Mouse (Mus musculus): ENCODE measurements around the gene Mmp15.

DNA sequence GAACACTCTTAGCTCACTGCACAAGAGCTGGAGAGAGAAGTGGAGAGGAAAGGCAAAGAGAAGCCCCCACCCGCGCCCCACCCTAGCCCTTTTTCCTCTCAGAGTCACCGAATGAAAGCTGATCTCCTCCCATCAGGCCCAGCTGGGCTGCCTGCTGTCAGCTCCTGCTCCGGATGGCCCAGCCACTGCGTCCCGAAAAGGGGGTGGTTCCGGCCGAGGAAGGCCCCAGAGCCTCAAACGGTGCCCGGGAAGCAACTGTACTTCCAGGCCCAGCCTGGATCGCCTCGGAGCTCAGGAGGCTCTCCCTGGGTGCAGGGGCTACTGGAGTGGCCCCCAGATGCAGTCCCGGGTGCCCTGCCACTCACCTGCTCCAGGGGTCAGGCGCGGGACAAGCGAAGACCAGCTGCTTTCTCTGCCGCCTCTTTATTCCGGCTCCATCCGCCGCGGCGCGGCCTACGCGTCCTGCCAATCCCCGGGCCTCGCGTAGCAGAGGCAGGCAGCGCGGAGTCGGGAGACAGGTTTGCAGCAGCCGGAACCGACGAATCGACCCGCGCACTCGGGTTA is 20.8 kb upstream of the Mmp15 start:
- TF ChIP-seq CTCF (IDR thresholded peaks at IDR 0.05; ENCODE audit: insufficient read depth, low read length), result no peak
- no peak for TF ChIP-seq POLR2A (IDR thresholded peaks at IDR 0.05; ENCODE audit: borderline replicate concordance, extremely low read depth, low read depth, low read length)
